Mouse (Mus musculus) heart, adult 2 months (tissue): ENCODE measurements around the gene Pik3ip1.

Source experiments
- CTCF ChIP-seq: fragments of 200-600 bp; IDR thresholded peaks from 2 replicates; pipeline ENCODE4 v1.8.1; 2022; ENCODE audit warnings: antibody characterized with exemption, mild to moderate bottlenecking, moderate library complexity
- POLR2A ChIP-seq: fragments of 200-500 bp; IDR thresholded peaks from 2 replicates; pipeline ENCODE4 v1.6.1; 2011; ENCODE audit warnings: mild to moderate bottlenecking, low read depth, low read length, control low read depth; ENCODE audit not compliant: insufficient read depth

DNA sequence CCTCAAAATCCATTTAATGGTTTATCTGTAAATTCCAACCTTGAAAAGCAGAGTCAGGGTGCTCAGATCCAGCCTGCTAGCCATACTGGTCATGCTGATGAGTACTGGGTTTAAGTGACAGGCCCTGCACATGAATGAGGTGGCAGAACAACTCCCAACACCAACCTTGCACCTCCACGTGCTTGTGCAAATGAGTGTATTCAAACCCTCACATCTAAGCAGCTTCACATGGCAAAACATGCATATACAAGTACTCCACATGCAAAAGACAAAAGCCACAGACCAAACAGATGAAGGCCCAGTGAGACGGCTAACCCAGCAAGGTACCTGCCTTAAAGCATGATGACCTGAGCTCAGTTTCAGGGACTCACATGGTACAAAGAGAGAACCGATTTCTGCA, 44.3 kb upstream of the Pik3ip1 start:
- TF ChIP-seq CTCF (no peak), POLR2A (no peak)
